8 mouse cellular contexts compared by ENCODE assay signal in the genomic region with DNA sequence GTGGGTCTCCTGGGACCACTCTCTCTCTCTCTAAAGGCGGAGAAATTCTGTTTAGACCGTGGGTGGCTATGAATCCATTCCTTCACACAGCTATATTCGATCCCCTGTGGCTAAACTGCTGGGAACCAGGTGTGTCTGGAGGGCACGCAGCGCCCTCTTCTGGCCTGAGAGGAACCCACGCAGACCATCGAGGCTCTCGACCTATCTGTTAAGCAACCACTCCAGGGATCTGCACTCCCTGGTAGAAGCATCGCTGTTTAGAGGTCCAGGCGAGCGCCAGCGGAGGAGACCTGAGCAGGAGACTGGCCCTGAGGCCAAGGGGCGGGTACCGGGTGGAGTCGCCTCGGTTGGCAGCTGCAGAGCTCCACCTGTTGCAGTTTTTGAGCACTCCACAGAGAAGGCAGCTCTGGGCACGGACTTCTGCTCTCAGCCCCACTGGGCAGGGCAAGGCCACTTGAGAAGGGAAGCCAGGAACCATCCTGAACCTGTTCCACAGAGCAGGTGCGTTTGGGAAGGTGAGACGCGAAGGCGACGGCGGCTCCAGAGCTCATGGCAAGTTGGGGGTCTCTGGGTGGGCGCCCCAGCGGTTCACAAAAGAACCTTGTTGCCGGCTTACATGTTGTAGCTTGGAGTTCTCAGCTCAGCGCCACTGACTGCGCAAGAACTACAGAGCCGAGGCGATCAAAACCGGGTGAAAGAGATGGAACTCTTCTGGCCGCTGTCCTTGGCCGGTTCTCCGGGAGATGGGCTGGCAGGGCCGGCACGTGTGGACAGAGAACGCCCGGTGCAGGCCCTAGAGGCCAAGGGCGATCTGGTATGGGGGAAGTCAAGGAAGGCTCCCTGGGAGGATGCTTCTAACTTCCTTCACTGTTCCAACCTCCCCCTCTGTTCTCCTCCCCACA. TPM values are rescaled to one million over a fixed set of nuclear protein-coding genes. Genes with fewer than 3 reads are reported as not detected.
DNase-seq lines count a peak whose midpoint lies in the region; ATAC-seq and TF ChIP-seq lines count a peak whose summit lies in the region.

A gene (plus strand): TSS at position 199 of the 902 bp plus-strand sequence.

- peaks cover 4% of the 10 kb centered on the region; the same call in 1 of the 2 replicates for H3K4me1 ChIP-seq in cerebellum, adult 2 months (ENCODE audit: control insufficient read depth, insufficient read depth, low read length)
- 0 out of 2 replicates have a peak, but pooled peaks cover 7% of the 10 kb centered on the region for H3K4me1 ChIP-seq in hindbrain, embryonic 11.5 days (replicated peaks; ENCODE audit: control insufficient read depth, insufficient read depth, low read length)

- H3K4me3 ChIP-seq in cerebellum, adult 2 months (replicated peaks; ENCODE audit: insufficient read depth, low read depth, low read length), result peak within 1 kb of the TSS; percentile 37
- peak within 1 kb of the TSS; percentile 50 for H3K4me3 ChIP-seq in hindbrain, embryonic 11.5 days (ENCODE audit: low read depth, low read length)

- 2% methylated on average over 39 of the region's 39 CpGs for WGBS in cerebellum, adult 2 months
- WGBS in hindbrain, embryonic 11.5 days, result 1% methylated on average over 39 of the region's 39 CpGs

- no peaks in the 10 kb centered on the region for H3K27me3 ChIP-seq in cerebellum, adult 2 months (ENCODE audit: control insufficient read depth, insufficient read depth, low read length)
- H3K27me3 ChIP-seq in hindbrain, embryonic 11.5 days (ENCODE audit: control insufficient read depth, insufficient read depth, low read length), result peaks cover 56% of the 10 kb centered on the region

- peak; percentile 64 for ATAC-seq in hindbrain, embryonic 11.5 days (ENCODE audit: low FRiP score)

- H3K4me2 ChIP-seq in hindbrain, embryonic 11.5 days (replicated peaks; ENCODE audit: low read depth, low read length), result peak within 1 kb of the TSS; percentile 97

- no peaks in the 10 kb centered on the region for H3K9me3 ChIP-seq in hindbrain, embryonic 11.5 days (ENCODE audit: control insufficient read depth, low read length)

- peak; percentile 85 for TF ChIP-seq CTCF in cerebellum, adult 2 months (IDR thresholded peaks at IDR 0.05; ENCODE audit: borderline replicate concordance, insufficient read depth, low read depth, low read length)

- no peaks in the 10 kb centered on the region for H3K36me3 ChIP-seq in hindbrain, embryonic 11.5 days (ENCODE audit: control insufficient read depth, insufficient read depth, low read length)

- peak within 1 kb of the TSS; percentile 44; the same call in 1 of the 2 replicates for H3K9ac ChIP-seq in hindbrain, embryonic 11.5 days (ENCODE audit: low read depth, low read length)

- H3K27ac ChIP-seq in cerebellum, adult 2 months (ENCODE audit: insufficient read depth, low read length), result no peak within 1 kb of the TSS
- H3K27ac ChIP-seq in hindbrain, embryonic 11.5 days (ENCODE audit: low read depth, low read length), result no peak within 1 kb of the TSS

- TF ChIP-seq POLR2A in cerebellum, adult 2 months (IDR thresholded peaks at IDR 0.05; ENCODE audit: borderline replicate concordance, insufficient read depth, low read length), result no peak

- peak; percentile 36 for DNase-seq in MEL-GATA-1-ER (ENCODE audit: extremely low read depth, low read depth)
- peak; percentile 53 to 64 for DNase-seq in cerebellum, adult 2 months
- peak; percentile 76 for DNase-seq in forelimb bud, embryonic 11.5 days (ENCODE audit: low read depth, low spot score)
- peak; percentile 86 for DNase-seq in hindbrain, embryonic 11.5 days (ENCODE audit: low spot score)
- DNase-seq in layer of hippocampus, postnatal 14 days (ENCODE audit: low spot score in 2 of 2), result peak; percentile 69
- DNase-seq in lung, postnatal 10 days, result peak; percentile 72
- DNase-seq in retina, embryonic 14.5 days (ENCODE audit: low spot score), result peak; percentile 85
- DNase-seq in thymus, postnatal 4 days, result peak; percentile 78

RNA-seq across cellular contexts. Expression of the gene that starts here (rescaled TPM):
- polyA plus RNA-seq in cerebellum, adult 2 months (2012; rRNA removed), result 7.1 and 9.2 TPM in 2 replicates
- 0.20 and 0.31 TPM in 2 replicates for polyA plus RNA-seq in hindbrain, embryonic 11.5 days (2014; fragmentation: Nextera tagmentation; extraction: Ambion mirVana)
- 1 to 10 TPM; 3.0 to 3.5 TPM for total RNA-seq in layer of hippocampus, postnatal 14 days (2021)

Comparison
In these comparisons a context has a peak if more than half of its experiments do, and no peak if none do; other contexts are left out.
1. Peak in DNase-seq, ATAC-seq, H3K4me3 ChIP-seq, H3K9ac ChIP-seq and H3K4me2 ChIP-seq in hindbrain, embryonic 11.5 days; RNA of the gene not detected or under 1 TPM.
2. DNase-seq: peak in every context shown above with its lines; median percentile 86 in hindbrain, embryonic 11.5 days; 85 in retina, embryonic 14.5 days; 78 in thymus, postnatal 4 days; 76 in forelimb bud, embryonic 11.5 days; 72 in lung, postnatal 10 days; 69 in layer of hippocampus, postnatal 14 days; 58 in cerebellum, adult 2 months; 36 in MEL-GATA-1-ER.